Mouse (Mus musculus): ENCODE measurements at regions not wholly inside any gene's neighbourhood (a gene's known extent, or its start where the extent isn't known, plus 50 kb on each side); places are given as distances from the start of the nearest gene placed in this dataset.

DNA sequence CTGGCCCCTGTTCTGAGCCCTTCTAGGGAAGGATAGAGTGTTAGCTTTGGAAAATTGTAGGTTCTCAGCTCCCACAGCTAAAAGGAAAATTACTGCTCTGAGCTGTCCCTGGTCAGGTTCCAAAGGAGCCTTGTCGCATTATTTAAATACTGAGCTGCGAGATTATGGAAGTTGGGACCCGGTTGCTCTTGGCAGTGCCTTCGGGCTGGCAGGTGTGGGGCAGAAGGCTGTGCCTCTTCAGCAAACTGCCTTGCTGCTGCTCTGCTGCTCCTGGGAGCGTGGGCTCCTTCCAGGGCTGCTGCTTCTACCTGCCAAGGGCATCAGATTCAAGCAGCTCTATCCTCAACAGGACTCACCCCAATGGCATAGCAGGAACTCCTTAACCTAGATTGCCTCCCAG lies 268.1 kb downstream of the Maf start:
- TF ChIP-seq POLR2A (IDR thresholded peaks at IDR 0.05; ENCODE audit: borderline replicate concordance, control insufficient read depth, low read depth, low read length) = no peak
- no peak for TF ChIP-seq CTCF (IDR thresholded peaks at IDR 0.05; ENCODE audit: control insufficient read depth, insufficient read depth, low read length)
